Mouse (Mus musculus): ENCODE data around the gene Ccl7.

DNA sequence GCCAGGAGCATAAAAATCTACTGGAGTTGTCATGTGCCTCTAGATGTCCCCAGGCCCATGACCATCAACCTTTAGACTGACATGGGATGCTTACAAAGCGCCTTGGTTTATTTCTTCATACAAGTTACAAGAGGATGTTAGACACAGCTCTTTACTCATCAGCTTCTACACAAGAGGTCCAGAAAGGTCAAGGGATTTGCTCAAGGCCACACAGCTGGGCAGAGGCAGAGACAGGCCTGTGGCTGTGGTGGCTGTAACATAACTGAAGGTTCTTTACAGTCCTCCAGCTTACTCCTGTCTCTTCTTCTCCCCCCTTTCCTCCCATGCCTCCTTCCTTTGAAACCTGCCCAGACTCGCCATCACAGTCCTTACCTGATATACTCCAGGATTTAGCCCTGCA is 15.3 kb upstream of the Ccl7 start:
- no peak for TF ChIP-seq FLI1 (IDR thresholded peaks at IDR 0.05; ENCODE audit: low read length)
- TF ChIP-seq GATA1 (IDR thresholded peaks at IDR 0.05; ENCODE audit: borderline replicate concordance, low read length): no peak

Data from megakaryocyte, embryonic 14.5 days (primary cell).